Mouse (Mus musculus) spleen, adult 2 months (tissue): ENCODE data around the gene Kcnd2.

ENCODE experiments used
- CTCF ChIP-seq: fragments of 200-500 bp; IDR thresholded peaks from 2 replicates; pipeline ENCODE4 v1.5.1; 2011; ENCODE audit warnings: mild to moderate bottlenecking, inconsistent platforms; ENCODE audit not compliant: insufficient read depth, insufficient read length, insufficient replicate concordance; ENCODE audit errors: extremely low read depth
- POLR2A ChIP-seq: fragments of 200-500 bp; IDR thresholded peaks from 2 replicates; pipeline ENCODE4 v1.6.1; 2011; ENCODE audit warnings: low read depth, low read length, inconsistent platforms

- TF ChIP-seq CTCF, result no peak
- TF ChIP-seq POLR2A, result no peak
Observed at GRCm38 (mm10) chr6:21166611-21167010, 48.7 kb upstream of the Kcnd2 start.
